Mouse (Mus musculus) liver, adult 10 weeks (tissue): Measurements from ENCODE around the gene Cpne9. TPM values are rescaled to one million over a fixed set of nuclear protein-coding genes. Genes with fewer than 3 reads are reported as not detected.

Experiments
- polyA plus RNA-seq: library from polyadenylated mRNA; stranded (reverse); fragments of 350-450 nt; fragmentation: Illumina TruSeq; extraction: RNeasy Lipid Tissue Mini Kit (QIAGEN cat#74804); gene quantifications from one replicate; pipeline ENCODE4 v1.2.3, GENCODE M21; 2014; ENCODE audit warnings: low read depth, low replicate concordance

Gene Cpne9
- not detected for polyA plus RNA-seq

GRCm38 (mm10) chr6:113282101-113282802 is at the start of gene Cpne9:
Gene Cpne9, plus strand, starts transcription at chr6:113282307.

GRCm38 (mm10) chr6:113237542-113238270 is 44.4 kb upstream of the Cpne9 start, which contains the start of gene Mtmr14:
Gene Mtmr14, plus strand, starts transcription at chr6:113237843.

GRCm38 (mm10) chr6:113306986-113307349 is 24.9 kb downstream of the Cpne9 start, which contains the start of gene Brpf1:
Gene Brpf1, plus strand, starts transcription at chr6:113307137.

GRCm38 (mm10) chr6:113326533-113327315 is 44.6 kb downstream of the Cpne9 start, which contains the start of gene Ogg1:
Gene Ogg1, plus strand, starts transcription at chr6:113326972.

GRCm38 (mm10) chr6:113343177-113344092 is 61.3 kb downstream of the Cpne9 start, which contains the start of gene Camk1:
Gene Camk1, minus strand, starts transcription at chr6:113343984.

Other genes with a start within 250 kb of the Cpne9 start
- gene Thumpd3, start 236.1 kb upstream of the Cpne9 start, polyA plus RNA-seq: 34.2 TPM
- 25.8 TPM for gene Setd5, start 204.9 kb upstream of the Cpne9 start, polyA plus RNA-seq
- gene Lhfpl4, start 86.9 kb upstream of the Cpne9 start, polyA plus RNA-seq: not detected
- gene Mtmr14, start 44.5 kb upstream of the Cpne9 start, polyA plus RNA-seq: 15.3 TPM
- gene Brpf1, start 24.8 kb downstream of the Cpne9 start, polyA plus RNA-seq: 1.6 TPM
- 1.8 TPM for gene Ogg1, start 44.7 kb downstream of the Cpne9 start, polyA plus RNA-seq
- gene Camk1, start 61.7 kb downstream of the Cpne9 start, polyA plus RNA-seq: 7.2 TPM
- gene Tada3, start 95.6 kb downstream of the Cpne9 start, polyA plus RNA-seq: 1.7 TPM
- gene Arpc4, start 95.8 kb downstream of the Cpne9 start, polyA plus RNA-seq: 50.2 TPM
- gene Ttll3, start 107.0 kb downstream of the Cpne9 start, polyA plus RNA-seq: 0.93 TPM
- 1.1 TPM for gene Rpusd3, start 137.0 kb downstream of the Cpne9 start, polyA plus RNA-seq
- not detected for gene Cidec, start 153.5 kb downstream of the Cpne9 start, polyA plus RNA-seq
- 15.9 TPM for gene Jagn1, start 160.3 kb downstream of the Cpne9 start, polyA plus RNA-seq
- 0.21 TPM for gene Il17re, start 176.2 kb downstream of the Cpne9 start, polyA plus RNA-seq
- 1.3 TPM for gene Il17rc, start 189.1 kb downstream of the Cpne9 start, polyA plus RNA-seq
- 5.1 TPM for gene Creld1, start 201.0 kb downstream of the Cpne9 start, polyA plus RNA-seq
- gene Prrt3, start 219.6 kb downstream of the Cpne9 start, polyA plus RNA-seq: not detected
- 52.6 TPM for gene Emc3, start 249.3 kb downstream of the Cpne9 start, polyA plus RNA-seq
- 0.13 TPM for gene Fancd2, start 249.4 kb downstream of the Cpne9 start, polyA plus RNA-seq